Mouse (Mus musculus): Measurements from ENCODE around the gene Sec31b.

The Sec31b gene

DNA sequence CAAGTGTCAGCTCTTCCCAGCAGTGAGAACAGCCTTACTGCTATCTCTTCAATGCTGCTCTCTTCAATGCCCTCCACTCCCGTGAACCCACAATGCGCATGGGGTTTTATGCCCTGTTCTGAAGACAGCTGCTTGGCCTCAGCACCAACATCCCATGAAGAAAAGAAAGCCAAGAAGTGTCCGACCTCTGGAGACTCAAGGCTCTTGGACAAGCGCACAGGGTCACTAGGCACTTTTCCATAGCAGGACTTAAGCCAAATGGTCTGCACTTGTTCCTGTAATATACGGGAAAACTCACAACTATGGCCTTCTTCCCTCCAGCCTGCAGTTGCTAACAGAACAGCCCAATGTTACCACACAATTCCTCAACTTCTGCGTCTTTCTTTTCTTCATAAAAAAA is 70.4 kb downstream of the Sec31b start:
- no peak for DNase-seq (ENCODE audit: low spot score)

- peak; percentile 83 for DNase-seq (ENCODE audit: low spot score)
Observed at GRCm38 (mm10) chr19:44474158-44474557, 71.5 kb downstream of the Sec31b start.

All from ovary, postnatal 36 days (tissue).